ENCODE assay signal across 8 mouse cellular contexts in genomic region chr1:23705489-23705888, GRCm38 (mm10). TPM values are rescaled to one million over a fixed set of nuclear protein-coding genes. Genes with fewer than 3 reads are reported as not detected.
DNase-seq lines count a peak whose midpoint lies in the region; ATAC-seq and TF ChIP-seq lines count a peak whose summit lies in the region.

No protein-coding gene starts in this region.

- peak; percentile 80 for ATAC-seq in forebrain, postnatal 0 days
- ATAC-seq in kidney, embryonic 16.5 days (ENCODE audit: low FRiP score, low TSS enrichment): peak; percentile 67
- no peak for ATAC-seq in liver, postnatal 0 days

- H3K36me3 ChIP-seq in forebrain, postnatal 0 days (ENCODE audit: insufficient read depth): no peaks in the 10 kb centered on the region
- H3K36me3 ChIP-seq in kidney, embryonic 16.5 days (ENCODE audit: insufficient read depth, low read length): no peaks in the 10 kb centered on the region
- H3K36me3 ChIP-seq in liver, postnatal 0 days (replicated peaks; ENCODE audit: insufficient read depth, low read length): no peaks in the 10 kb centered on the region

- WGBS in forebrain, postnatal 0 days: 21% methylated on average over 6 of the region's 6 CpGs
- WGBS in kidney, embryonic 16.5 days: 30% methylated on average over 6 of the region's 6 CpGs
- 20% methylated on average over 6 of the region's 6 CpGs for WGBS in liver, postnatal 0 days (ENCODE audit: insufficient replicate concordance)

- no peaks in the 10 kb centered on the region for H3K9me3 ChIP-seq in forebrain, postnatal 0 days (ENCODE audit: low read length)
- no peaks in the 10 kb centered on the region for H3K9me3 ChIP-seq in kidney, embryonic 16.5 days (ENCODE audit: low read length)
- H3K9me3 ChIP-seq in liver, postnatal 0 days (ENCODE audit: low read length): no peaks in the 10 kb centered on the region

- H3K4me3 ChIP-seq in forebrain, postnatal 0 days (ENCODE audit: low read depth, low read length): no peak overlapping the region
- H3K4me3 ChIP-seq in kidney, embryonic 16.5 days (ENCODE audit: low read length): no peak overlapping the region
- no peak overlapping the region for H3K4me3 ChIP-seq in liver, postnatal 0 days (ENCODE audit: low read depth, low read length)

- H3K9ac ChIP-seq in forebrain, postnatal 0 days: no peak overlapping the region
- H3K9ac ChIP-seq in kidney, embryonic 16.5 days (replicated peaks; ENCODE audit: low read length): no peak overlapping the region
- no peak overlapping the region for H3K9ac ChIP-seq in liver, postnatal 0 days (replicated peaks)

- no peak overlapping the region for H3K27ac ChIP-seq in forebrain, postnatal 0 days (ENCODE audit: low read depth, low read length)
- H3K27ac ChIP-seq in kidney, embryonic 16.5 days (ENCODE audit: low read length): no peak overlapping the region
- no peak overlapping the region for H3K27ac ChIP-seq in liver, postnatal 0 days (ENCODE audit: low read depth)

- H3K27me3 ChIP-seq in forebrain, postnatal 0 days (ENCODE audit: insufficient read depth, low read length): no peaks in the 10 kb centered on the region
- H3K27me3 ChIP-seq in kidney, embryonic 16.5 days (ENCODE audit: insufficient read depth, low read length): no peaks in the 10 kb centered on the region
- H3K27me3 ChIP-seq in liver, postnatal 0 days (ENCODE audit: insufficient read depth, low read length): no peaks in the 10 kb centered on the region

- no peak for TF ChIP-seq EP300 in liver, postnatal 0 days (IDR thresholded peaks at IDR 0.05; ENCODE audit: low read depth)

- H3K4me2 ChIP-seq in forebrain, postnatal 0 days (ENCODE audit: low read depth): no peak overlapping the region
- H3K4me2 ChIP-seq in kidney, embryonic 16.5 days (replicated peaks; ENCODE audit: low read depth, low read length): no peak overlapping the region
- no peak overlapping the region for H3K4me2 ChIP-seq in liver, postnatal 0 days (ENCODE audit: low read depth, low read length)

- no peaks in the 10 kb centered on the region for H3K4me1 ChIP-seq in forebrain, postnatal 0 days (ENCODE audit: insufficient read depth)
- no peaks in the 10 kb centered on the region for H3K4me1 ChIP-seq in kidney, embryonic 16.5 days (ENCODE audit: insufficient read depth, low read length)
- H3K4me1 ChIP-seq in liver, postnatal 0 days (ENCODE audit: insufficient read depth): no peaks in the 10 kb centered on the region

- DNase-seq in urinary bladder, postnatal 14 days (ENCODE audit: low spot score): peak; percentile 19
- DNase-seq in urinary bladder, adult 18-20 months (ENCODE audit: low spot score in 2 of 2): no peak
- DNase-seq in cerebellum, adult 11-12 months: peak; percentile 55
- peak; percentile 77 for DNase-seq in forebrain, postnatal 0 days
- peak; percentile 22 for DNase-seq in liver, postnatal 0 days
- DNase-seq in ovary, postnatal 36 days (ENCODE audit: low spot score): peak; percentile 18
- no peak for DNase-seq in thymus, adult 18-20 months

- TF ChIP-seq CTCF in forebrain, postnatal 0 days (IDR thresholded peaks at IDR 0.05; ENCODE audit: low read depth): peak; percentile 75
- peak; percentile 64 for TF ChIP-seq CTCF in liver, postnatal 0 days (IDR thresholded peaks at IDR 0.05; ENCODE audit: low read depth)

RNA-seq across cellular contexts. Expression of gene B3gat2, which starts 56.1 kb away (rescaled TPM):
- 15.0 and 21.3 TPM in 2 replicates for total RNA-seq in forebrain, postnatal 0 days (2014; rRNA removed)
- 8.1 and 11.1 TPM in 2 replicates for polyA plus RNA-seq in forebrain, postnatal 0 days (2015; fragmentation: Nextera tagmentation; extraction: Ambion mirVana)
- 11.1 and 12.5 TPM in 2 replicates for polyA plus RNA-seq in kidney, embryonic 16.5 days (2015; fragmentation: Nextera tagmentation; extraction: Ambion mirVana)
- polyA plus RNA-seq in liver, postnatal 0 days (2015; fragmentation: Nextera tagmentation; extraction: Ambion mirVana): 0.07 and 0.12 TPM in 2 replicates

Comparison
In these comparisons a context has a peak if more than half of its experiments do, and no peak if none do; other contexts are left out.
1. DNase-seq: peak in urinary bladder, postnatal 14 days (single experiment), cerebellum, adult 11-12 months (single experiment), forebrain, postnatal 0 days (single experiment), liver, postnatal 0 days (single experiment) and ovary, postnatal 36 days (single experiment); none in urinary bladder, adult 18-20 months (0 of 2) and thymus, adult 18-20 months (0 of 2).